11 mouse cellular contexts compared by ENCODE assay signal in the genomic region with DNA sequence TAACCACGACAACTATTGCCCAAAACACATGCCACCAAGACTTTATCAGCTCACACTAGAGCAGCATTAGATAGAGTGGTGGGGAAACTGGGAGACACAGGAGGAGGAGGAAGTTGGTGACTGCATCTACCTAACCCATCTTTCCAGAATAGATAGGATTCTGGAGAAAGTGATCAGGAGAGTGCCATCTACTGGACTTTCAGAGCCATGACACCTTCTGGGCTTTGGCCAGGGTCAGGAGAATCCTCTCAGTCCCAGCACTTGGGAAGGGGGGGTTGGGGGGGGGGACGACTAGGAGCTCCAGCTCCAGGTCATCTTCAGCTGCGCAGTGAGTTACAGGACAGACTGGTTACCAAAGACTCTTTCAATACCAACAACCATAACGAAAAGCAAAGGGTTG. TPM values are rescaled to one million over a fixed set of nuclear protein-coding genes. Genes with fewer than 3 reads are reported as not detected.
A peak's percentile ranks its signal among the peaks of the same experiment; 100 is the strongest.
DNase-seq lines count a peak whose midpoint lies in the region; ATAC-seq lines count a peak whose summit lies in the region.
"Had no signal": no experiment of that assay in that cellular context is flagged by ENCODE, and none has a peak within 500 bp of the region (broad histone marks: within the 10 kb centered on the region; RNA-seq: fewer than 3 reads in every experiment).

No protein-coding gene starts in this region.

- no peak overlapping the region for H3K4me2 ChIP-seq in neural tube, embryonic 11.5 days (ENCODE audit: low read depth)
- H3K4me2 ChIP-seq: heart, embryonic 15.5 days had no signal

- no peak overlapping the region for H3K4me3 ChIP-seq in neural tube, embryonic 11.5 days (ENCODE audit: low read depth, low read length)
- H3K4me3 ChIP-seq: heart, embryonic 15.5 days had no signal

- no peaks in the 10 kb centered on the region for H3K4me1 ChIP-seq in neural tube, embryonic 11.5 days (ENCODE audit: control insufficient read depth, insufficient read depth, low read length)

- H3K9me3 ChIP-seq in neural tube, embryonic 11.5 days (ENCODE audit: control insufficient read depth, low read length), result no peaks in the 10 kb centered on the region
- H3K9me3 ChIP-seq: heart, embryonic 15.5 days had no signal

- H3K27me3 ChIP-seq in neural tube, embryonic 11.5 days (ENCODE audit: control insufficient read depth, insufficient read depth, low read length), result no peaks in the 10 kb centered on the region
- H3K27me3 ChIP-seq: heart, embryonic 15.5 days had no signal

- ATAC-seq in neural tube, embryonic 11.5 days (ENCODE audit: insufficient read depth, low FRiP score, low TSS enrichment), result no peak

- peaks cover 3% of the 10 kb centered on the region; the same call in 1 of the 2 replicates for H3K36me3 ChIP-seq in neural tube, embryonic 11.5 days (ENCODE audit: control insufficient read depth, insufficient read depth, low read length)

- H3K9ac ChIP-seq in neural tube, embryonic 11.5 days (ENCODE audit: low read length), result no peak overlapping the region
- H3K9ac ChIP-seq: heart, embryonic 15.5 days had no signal

- WGBS in neural tube, embryonic 11.5 days, result 44% methylated on average over 4 of the region's 4 CpGs

- DNase-seq in heart, postnatal 4 days, result peak; percentile 57
- no peak for DNase-seq in heart, adult 9 months (ENCODE audit: low spot score in 2 of 2)
- peak; percentile 33 for DNase-seq in neural tube, embryonic 11.5 days (ENCODE audit: low spot score)
- no peak for DNase-seq in neural tube, embryonic 10.5 days (ENCODE audit: extremely low spot score, low spot score)
- peak; percentile 70 for DNase-seq in ZHBTc4 (ENCODE audit: low read depth, low spot score)
- peak; percentile 71 for DNase-seq in retina, postnatal 1 day
- DNase-seq in layer of hippocampus, adult 18-20 months (ENCODE audit: low spot score in 2 of 2), result no peak
- DNase-seq in frontal cortex, postnatal 14 days (ENCODE audit: low spot score in 2 of 2), result no peak
- DNase-seq: right cerebral cortex, postnatal 14 days; thymus, postnatal 36 days had no signal

- no peak overlapping the region for H3K27ac ChIP-seq in neural tube, embryonic 11.5 days (ENCODE audit: low read depth, low read length)
- H3K27ac ChIP-seq: heart, embryonic 15.5 days had no signal

RNA-seq across cellular contexts. Expression of a gene that starts 19.8 kb away (rescaled TPM):
- 10 to 100 TPM; 19.4 to 19.7 TPM for total RNA-seq in heart, postnatal 4 days (2021)
- 32.8 and 34.9 TPM in 2 replicates for polyA plus RNA-seq in neural tube, embryonic 11.5 days (2014; fragmentation: Nextera tagmentation; extraction: Ambion mirVana)
- 10 to 100 TPM; 27.9 to 33.1 TPM for total RNA-seq in layer of hippocampus, adult 18-20 months (2021)

RNA-seq across cellular contexts. Expression of a gene that starts 56.6 kb away (rescaled TPM):
- total RNA-seq in heart, postnatal 4 days (2021), result 10 to 100 TPM; 31.5 to 33.2 TPM
- 79.4 and 83.2 TPM in 2 replicates for polyA plus RNA-seq in neural tube, embryonic 11.5 days (2014; fragmentation: Nextera tagmentation; extraction: Ambion mirVana)
- 10 to 100 TPM; 18.6 to 23.3 TPM for total RNA-seq in layer of hippocampus, adult 18-20 months (2021)

Comparison
In these comparisons a context has a peak if more than half of its experiments do, and no peak if none do; other contexts are left out.
1. DNase-seq: peak in heart, postnatal 4 days (single experiment), neural tube, embryonic 11.5 days (single experiment), ZHBTc4 (single experiment) and retina, postnatal 1 day (single experiment); none in heart, adult 9 months (0 of 2), neural tube, embryonic 10.5 days (single experiment), layer of hippocampus, adult 18-20 months (0 of 2) and frontal cortex, postnatal 14 days (0 of 2).